Mouse (Mus musculus) adrenal gland, adult 2 months (tissue): Measurements from ENCODE around the gene Caps2. TPM values are rescaled to one million over a fixed set of nuclear protein-coding genes. Genes with fewer than 3 reads are reported as not detected.

Experiments
- polyA plus RNA-seq: library from polyadenylated mRNA; depleted of rRNA; stranded (reverse); fragments of >200 nt; gene quantifications from 2 replicates; pipeline ENCODE4 v1.2.3, GENCODE M21; 2012; rRNA removed
- total RNA-seq, 2 experiments: library from RNA; stranded (reverse); gene quantifications; 2 replicates each; pipeline ENCODE4 v1.2.3; 2021

The Caps2 gene
- total and polyA plus RNA-seq, 3 experiments, result not detected

Other genes with a start within 250 kb of the Caps2 start
- gene Krr1, start 191.0 kb upstream of the Caps2 start, total RNA-seq, result 10 to 100 TPM; 34.1 to 38.6 TPM
- gene Krr1, start 191.0 kb upstream of the Caps2 start, polyA plus RNA-seq, result 1.0 and 2.0 TPM in 2 replicates
- gene Glipr1, start 161.0 kb upstream of the Caps2 start, total RNA-seq, result 1 to 10 TPM; 2.9 to 4.6 TPM
- gene Glipr1, start 161.0 kb upstream of the Caps2 start, polyA plus RNA-seq, result 0.32 and 0.67 TPM in 2 replicates
- gene Glipr1l1, start 103.4 kb upstream of the Caps2 start, total RNA-seq, result not detected
- not detected in 2 replicates for gene Glipr1l1, start 103.4 kb upstream of the Caps2 start, polyA plus RNA-seq
- gene Glipr1l2, start 80.3 kb upstream of the Caps2 start, total RNA-seq, result not detected
- gene Glipr1l2, start 80.3 kb upstream of the Caps2 start, polyA plus RNA-seq, result not detected in 2 replicates
- not detected for gene Glipr1l3, start 3.3 kb upstream of the Caps2 start, total RNA-seq
- gene Glipr1l3, start 3.3 kb upstream of the Caps2 start, polyA plus RNA-seq, result not detected in 2 replicates
- gene Kcnc2, start 107.5 kb downstream of the Caps2 start, total RNA-seq, result under 1 TPM; 0.09 to 0.38 TPM
- 0.22 and 0.27 TPM in 2 replicates for gene Kcnc2, start 107.5 kb downstream of the Caps2 start, polyA plus RNA-seq